Mouse (Mus musculus): ENCODE data around the gene Flna. TPM values are rescaled to one million over a fixed set of nuclear protein-coding genes. Genes with fewer than 3 reads are reported as not detected.

Flna gene
- polyA plus RNA-seq, 1 experiment from 2014 or later = 109 TPM

Small RNA genes lying within 50 kb of the gene (microRNA-seq; reads per million reads assigned to microRNA genes)
- gene Mir7091 = not detected

Other genes starting within 250 kb of the Flna start
- gene Irak1, start 225.9 kb downstream of the Flna start, polyA plus RNA-seq (2015; fragmentation: Nextera tagmentation; extraction: Ambion mirVana) = 37.4 and 44.3 TPM in 2 replicates
- not detected in 2 replicates for gene Opn1mw, start 122.4 kb downstream of the Flna start, polyA plus RNA-seq (2015; fragmentation: Nextera tagmentation; extraction: Ambion mirVana)
- 17.0 and 18.9 TPM in 2 replicates for gene Mecp2, start 114.5 kb downstream of the Flna start, polyA plus RNA-seq (2015; fragmentation: Nextera tagmentation; extraction: Ambion mirVana)
- gene Tex28, start 82.0 kb downstream of the Flna start, polyA plus RNA-seq (2015; fragmentation: Nextera tagmentation; extraction: Ambion mirVana) = not detected in 2 replicates
- gene Tktl1, start 72.6 kb downstream of the Flna start, polyA plus RNA-seq (2015; fragmentation: Nextera tagmentation; extraction: Ambion mirVana) = 0.08 and 0.13 TPM in 2 replicates
- gene Emd, start 4.9 kb upstream of the Flna start, polyA plus RNA-seq (2015; fragmentation: Nextera tagmentation; extraction: Ambion mirVana) = 19.2 and 20.4 TPM in 2 replicates
- gene Rpl10, start 21.0 kb upstream of the Flna start, polyA plus RNA-seq (2015; fragmentation: Nextera tagmentation; extraction: Ambion mirVana) = 542 and 551 TPM in 2 replicates
- gene Taz, start 32.1 kb upstream of the Flna start, polyA plus RNA-seq (2015; fragmentation: Nextera tagmentation; extraction: Ambion mirVana) = 95.3 and 97.2 TPM in 2 replicates
- gene Dnase1l1, start 32.5 kb upstream of the Flna start, polyA plus RNA-seq (2015; fragmentation: Nextera tagmentation; extraction: Ambion mirVana) = 2.8 and 3.0 TPM in 2 replicates
- 193 and 197 TPM in 2 replicates for gene Atp6ap1, start 47.3 kb upstream of the Flna start, polyA plus RNA-seq (2015; fragmentation: Nextera tagmentation; extraction: Ambion mirVana)
- gene Gdi1, start 55.2 kb upstream of the Flna start, polyA plus RNA-seq (2015; fragmentation: Nextera tagmentation; extraction: Ambion mirVana) = 1,006 and 1,051 TPM in 2 replicates
- 59.5 and 62.5 TPM in 2 replicates for gene Fam50a, start 63.2 kb upstream of the Flna start, polyA plus RNA-seq (2015; fragmentation: Nextera tagmentation; extraction: Ambion mirVana)
- 58.2 and 62.0 TPM in 2 replicates for gene Plxna3, start 79.2 kb upstream of the Flna start, polyA plus RNA-seq (2015; fragmentation: Nextera tagmentation; extraction: Ambion mirVana)
- 82.8 and 85.4 TPM in 2 replicates for gene Lage3, start 103.8 kb upstream of the Flna start, polyA plus RNA-seq (2015; fragmentation: Nextera tagmentation; extraction: Ambion mirVana)
- 66.7 and 68.8 TPM in 2 replicates for gene Ubl4a, start 123.4 kb upstream of the Flna start, polyA plus RNA-seq (2015; fragmentation: Nextera tagmentation; extraction: Ambion mirVana)
- 7.0 and 8.5 TPM in 2 replicates for gene Slc10a3, start 123.5 kb upstream of the Flna start, polyA plus RNA-seq (2015; fragmentation: Nextera tagmentation; extraction: Ambion mirVana)
- 33.7 and 37.7 TPM in 2 replicates for gene Fam3a, start 143.5 kb upstream of the Flna start, polyA plus RNA-seq (2015; fragmentation: Nextera tagmentation; extraction: Ambion mirVana)
- 17.8 and 19.2 TPM in 2 replicates for gene Ikbkg, start 143.5 kb upstream of the Flna start, polyA plus RNA-seq (2015; fragmentation: Nextera tagmentation; extraction: Ambion mirVana)
- gene G6pdx, start 179.4 kb upstream of the Flna start, polyA plus RNA-seq (2015; fragmentation: Nextera tagmentation; extraction: Ambion mirVana) = 58.6 and 64.0 TPM in 2 replicates
- gene Gm6880, start 231.6 kb upstream of the Flna start, polyA plus RNA-seq (2015; fragmentation: Nextera tagmentation; extraction: Ambion mirVana) = 0.46 TPM in 1 of 2 replicates, not detected in the other